Mouse (Mus musculus): ENCODE data around the gene Nipbl. TPM values are rescaled to one million over a fixed set of nuclear protein-coding genes. Genes with fewer than 3 reads are reported as not detected.

The Nipbl gene
- polyA plus RNA-seq, 1 experiment, result 28.1 TPM

- Histone ChIP-seq H3K4me1 (ENCODE audit: control insufficient read depth, insufficient read depth, low read length) (no peaks in the 10 kb centered on the region), H3K36me3 (ENCODE audit: control insufficient read depth, insufficient read depth, low read length) (no peaks in the 10 kb centered on the region), H3K27ac (ENCODE audit: control insufficient read depth, insufficient read depth, low read depth, low read length) (no peak overlapping the region), H3K4me3 (ENCODE audit: control insufficient read depth, low read depth, low read length) (no peak overlapping the region), H3K27me3 (ENCODE audit: control insufficient read depth, insufficient read depth, low read length) (no peaks in the 10 kb centered on the region)
- no peak for TF ChIP-seq CTCF (IDR thresholded peaks at IDR 0.05; ENCODE audit: control insufficient read depth, insufficient read depth, insufficient replicate concordance, low read depth, low read length)
- no peak for TF ChIP-seq POLR2A (IDR thresholded peaks at IDR 0.05; ENCODE audit: control insufficient read depth, low read depth, low read length)
These were observed 27.6 kb downstream of the Nipbl start for GRCm38 (mm10) chr15:8416500-8417138.

GRCm38 (mm10) chr15:8413356-8413755 lies 30.9 kb downstream of the Nipbl start:
- no peaks in the 10 kb centered on the region for H3K27me3 ChIP-seq (ENCODE audit: control insufficient read depth, insufficient read depth, low read length)
- no peak overlapping the region for H3K4me3 ChIP-seq (ENCODE audit: control insufficient read depth, low read depth, low read length)
- no peak overlapping the region for H3K27ac ChIP-seq (ENCODE audit: control insufficient read depth, insufficient read depth, low read depth, low read length)
- no peaks in the 10 kb centered on the region for H3K36me3 ChIP-seq (ENCODE audit: control insufficient read depth, insufficient read depth, low read length)
- TF ChIP-seq CTCF (IDR thresholded peaks at IDR 0.05; ENCODE audit: control insufficient read depth, insufficient read depth, insufficient replicate concordance, low read depth, low read length) (no peak), POLR2A (IDR thresholded peaks at IDR 0.05; ENCODE audit: control insufficient read depth, low read depth, low read length) (no peak)
- no peaks in the 10 kb centered on the region for H3K4me1 ChIP-seq (ENCODE audit: control insufficient read depth, insufficient read depth, low read length)

DNA sequence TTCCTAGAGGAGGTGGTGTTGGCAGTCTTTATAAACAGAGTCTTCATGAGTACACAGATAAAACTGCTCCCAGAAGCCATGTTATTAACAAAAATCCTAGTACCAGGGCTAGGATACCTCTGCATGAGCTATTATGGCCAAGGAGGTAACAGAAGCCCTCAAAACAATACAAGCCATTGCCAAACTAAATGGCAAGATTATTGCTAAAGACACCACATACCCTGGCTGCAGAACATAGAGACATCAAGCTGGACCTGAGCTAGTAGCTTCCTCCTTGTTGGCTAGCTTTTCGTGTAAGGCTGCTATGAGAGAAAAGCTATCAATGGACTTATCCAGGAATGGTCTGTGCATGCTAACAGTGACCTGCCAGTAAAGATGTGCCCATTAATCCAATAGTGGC lies 32.4 kb downstream of the Nipbl start:
- no peaks in the 10 kb centered on the region for H3K27me3 ChIP-seq (ENCODE audit: control insufficient read depth, insufficient read depth, low read length)
- no peak for TF ChIP-seq CTCF (IDR thresholded peaks at IDR 0.05; ENCODE audit: control insufficient read depth, insufficient read depth, insufficient replicate concordance, low read depth, low read length)
- no peak for TF ChIP-seq POLR2A (IDR thresholded peaks at IDR 0.05; ENCODE audit: control insufficient read depth, low read depth, low read length)

DNA sequence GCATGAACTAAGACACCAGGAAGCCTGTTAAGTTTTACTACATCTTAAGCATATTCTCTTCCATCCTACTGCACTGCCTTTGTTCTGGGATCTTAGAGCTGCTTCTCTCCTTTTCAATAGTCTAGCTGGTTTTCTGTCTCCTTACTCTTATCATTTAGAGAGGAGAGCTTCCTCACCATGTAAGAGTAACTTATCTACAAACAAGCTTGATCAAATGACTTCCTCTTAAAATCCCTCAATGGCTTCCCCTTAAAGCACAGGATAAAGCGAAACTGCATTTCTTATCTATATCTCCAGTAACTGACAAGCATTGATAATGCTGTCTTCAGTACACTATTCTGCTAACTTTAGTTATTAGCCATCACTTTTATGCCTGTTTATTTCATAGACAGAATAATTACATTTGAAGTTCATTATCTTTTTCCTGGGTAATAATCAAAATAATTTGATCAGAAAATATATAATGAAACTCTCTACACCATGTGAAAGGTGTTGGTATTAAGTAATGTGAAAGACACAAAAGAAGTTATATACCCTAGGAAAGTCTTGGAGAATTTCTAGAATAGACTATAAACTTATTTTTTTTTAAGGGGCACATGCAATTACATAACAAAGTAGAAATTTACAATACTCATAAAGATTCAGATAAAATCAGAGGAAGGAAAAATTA lies 33.0 kb downstream of the Nipbl start:
- H3K4me3 ChIP-seq (ENCODE audit: control insufficient read depth, low read depth, low read length), result no peak overlapping the region
- H3K4me1 ChIP-seq (ENCODE audit: control insufficient read depth, insufficient read depth, low read length), result no peaks in the 10 kb centered on the region
- TF ChIP-seq CTCF (IDR thresholded peaks at IDR 0.05; ENCODE audit: control insufficient read depth, insufficient read depth, insufficient replicate concordance, low read depth, low read length) (no peak), POLR2A (IDR thresholded peaks at IDR 0.05; ENCODE audit: control insufficient read depth, low read depth, low read length) (no peak)
- no peak overlapping the region for H3K27ac ChIP-seq (ENCODE audit: control insufficient read depth, insufficient read depth, low read depth, low read length)
- no peaks in the 10 kb centered on the region for H3K27me3 ChIP-seq (ENCODE audit: control insufficient read depth, insufficient read depth, low read length)
- H3K36me3 ChIP-seq (ENCODE audit: control insufficient read depth, insufficient read depth, low read length), result no peaks in the 10 kb centered on the region

More for the DNA sequence above, 32.4 kb downstream of the Nipbl start:
- Histone ChIP-seq H3K27ac (ENCODE audit: control insufficient read depth, insufficient read depth, low read depth, low read length) (no peak overlapping the region), H3K4me3 (ENCODE audit: control insufficient read depth, low read depth, low read length) (no peak overlapping the region), H3K36me3 (ENCODE audit: control insufficient read depth, insufficient read depth, low read length) (no peaks in the 10 kb centered on the region), H3K4me1 (ENCODE audit: control insufficient read depth, insufficient read depth, low read length) (no peaks in the 10 kb centered on the region)

- TF ChIP-seq POLR2A (IDR thresholded peaks at IDR 0.05; ENCODE audit: control insufficient read depth, low read depth, low read length) (no peak), CTCF (IDR thresholded peaks at IDR 0.05; ENCODE audit: control insufficient read depth, insufficient read depth, insufficient replicate concordance, low read depth, low read length) (no peak)
These were observed 37.2 kb downstream of the Nipbl start for GRCm38 (mm10) chr15:8407082-8407481.

DNA sequence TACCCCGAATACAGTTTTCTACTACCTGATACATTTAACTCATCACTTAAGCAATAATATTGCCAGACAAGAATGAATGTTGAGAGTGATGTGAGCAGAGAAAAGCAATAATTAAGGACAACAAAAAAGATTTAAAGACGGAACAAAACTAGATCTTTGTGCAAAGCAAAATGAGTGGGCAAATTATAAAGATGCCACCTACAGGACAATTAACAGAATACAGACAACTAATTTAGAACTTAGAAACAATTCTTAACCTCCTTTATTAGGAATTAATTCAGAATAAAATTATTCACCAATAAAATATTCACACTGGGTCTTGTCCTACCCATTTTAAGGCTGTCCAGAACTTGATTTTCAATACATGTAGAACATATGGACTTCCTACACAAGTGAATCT lies 38.0 kb downstream of the Nipbl start:
- Histone ChIP-seq H3K4me3 (ENCODE audit: control insufficient read depth, low read depth, low read length) (no peak overlapping the region), H3K4me1 (ENCODE audit: control insufficient read depth, insufficient read depth, low read length) (peaks cover 2% of the 10 kb centered on the region; the same call in 1 of the 2 replicates), H3K36me3 (ENCODE audit: control insufficient read depth, insufficient read depth, low read length) (no peaks in the 10 kb centered on the region), H3K27me3 (ENCODE audit: control insufficient read depth, insufficient read depth, low read length) (no peaks in the 10 kb centered on the region), H3K27ac (ENCODE audit: control insufficient read depth, insufficient read depth, low read depth, low read length) (no peak overlapping the region)
- TF ChIP-seq CTCF (IDR thresholded peaks at IDR 0.05; ENCODE audit: control insufficient read depth, insufficient read depth, insufficient replicate concordance, low read depth, low read length) (no peak), POLR2A (IDR thresholded peaks at IDR 0.05; ENCODE audit: control insufficient read depth, low read depth, low read length) (no peak)

More at GRCm38 (mm10) chr15:8407082-8407481, 37.2 kb downstream of the Nipbl start:
- Histone ChIP-seq H3K27ac (ENCODE audit: control insufficient read depth, insufficient read depth, low read depth, low read length) (no peak overlapping the region), H3K36me3 (ENCODE audit: control insufficient read depth, insufficient read depth, low read length) (no peaks in the 10 kb centered on the region), H3K4me3 (ENCODE audit: control insufficient read depth, low read depth, low read length) (no peak overlapping the region), H3K27me3 (ENCODE audit: control insufficient read depth, insufficient read depth, low read length) (no peaks in the 10 kb centered on the region), H3K4me1 (ENCODE audit: control insufficient read depth, insufficient read depth, low read length) (no peaks in the 10 kb centered on the region)

GRCm38 (mm10) chr15:8402591-8402990 lies 41.7 kb downstream of the Nipbl start:
- Histone ChIP-seq H3K27ac (ENCODE audit: control insufficient read depth, insufficient read depth, low read depth, low read length) (no peak overlapping the region), H3K27me3 (ENCODE audit: control insufficient read depth, insufficient read depth, low read length) (no peaks in the 10 kb centered on the region), H3K4me3 (ENCODE audit: control insufficient read depth, low read depth, low read length) (no peak overlapping the region), H3K4me1 (ENCODE audit: control insufficient read depth, insufficient read depth, low read length) (peaks cover 2% of the 10 kb centered on the region; the same call in 1 of the 2 replicates), H3K36me3 (ENCODE audit: control insufficient read depth, insufficient read depth, low read length) (no peaks in the 10 kb centered on the region)
- no peak for TF ChIP-seq POLR2A (IDR thresholded peaks at IDR 0.05; ENCODE audit: control insufficient read depth, low read depth, low read length)
- TF ChIP-seq CTCF (IDR thresholded peaks at IDR 0.05; ENCODE audit: control insufficient read depth, insufficient read depth, insufficient replicate concordance, low read depth, low read length), result no peak

Measured in testis, adult 2 months (tissue).